In genomic region chr2:167833290-167833953, GRCm38 (mm10) we compare ENCODE assay signal across 8 mouse cellular contexts.
DNase-seq lines count a peak whose midpoint lies in the region; ATAC-seq and TF ChIP-seq lines count a peak whose summit lies in the region.

No protein-coding gene starts in this region.

- peak overlapping the region; percentile 87 for H3K27ac ChIP-seq in heart, embryonic 13.5 days (replicated peaks)
- peak overlapping the region; percentile 53; the same call in 1 of the 2 replicates for H3K27ac ChIP-seq in kidney, embryonic 14.5 days (ENCODE audit: low read depth, low read length)
- H3K27ac ChIP-seq in lung, postnatal 0 days (ENCODE audit: low read length): peak overlapping the region; percentile 94
- no peak overlapping the region for H3K27ac ChIP-seq in small intestine, adult 2 months (ENCODE audit: insufficient read depth, low read depth, low read length)
- no peak overlapping the region for H3K27ac ChIP-seq in layer of hippocampus, adult 2 months

- peak; percentile 98 for TF ChIP-seq EP300 in lung, postnatal 0 days (IDR thresholded peaks at IDR 0.05)

- H3K9me3 ChIP-seq in heart, embryonic 13.5 days: no peaks in the 10 kb centered on the region
- H3K9me3 ChIP-seq in kidney, embryonic 14.5 days (ENCODE audit: control insufficient read depth, low read length): no peaks in the 10 kb centered on the region
- H3K9me3 ChIP-seq in lung, postnatal 0 days (ENCODE audit: low read length): no peaks in the 10 kb centered on the region

- peak overlapping the region; percentile 76 for H3K9ac ChIP-seq in heart, embryonic 13.5 days
- H3K9ac ChIP-seq in kidney, embryonic 14.5 days (ENCODE audit: low read depth, low read length): no peak overlapping the region
- H3K9ac ChIP-seq in lung, postnatal 0 days (replicated peaks; ENCODE audit: low read depth): peak overlapping the region; percentile 29

- H3K27me3 ChIP-seq in heart, embryonic 13.5 days (replicated peaks): peaks cover 3% of the 10 kb centered on the region; the same call in 1 of the 2 replicates
- no peaks in the 10 kb centered on the region for H3K27me3 ChIP-seq in kidney, embryonic 14.5 days (ENCODE audit: control insufficient read depth, insufficient read depth, low read length)
- no peaks in the 10 kb centered on the region for H3K27me3 ChIP-seq in lung, postnatal 0 days (replicated peaks; ENCODE audit: insufficient read depth, low read length)
- H3K27me3 ChIP-seq in small intestine, adult 2 months (ENCODE audit: control insufficient read depth, insufficient read depth, low read length): no peaks in the 10 kb centered on the region

- no peaks in the 10 kb centered on the region for H3K36me3 ChIP-seq in heart, embryonic 13.5 days
- no peaks in the 10 kb centered on the region for H3K36me3 ChIP-seq in kidney, embryonic 14.5 days (ENCODE audit: control insufficient read depth, insufficient read depth, low read length)
- no peaks in the 10 kb centered on the region for H3K36me3 ChIP-seq in lung, postnatal 0 days (ENCODE audit: insufficient read depth, low read length)
- H3K36me3 ChIP-seq in small intestine, adult 2 months (ENCODE audit: control insufficient read depth, insufficient read depth, low read length): no peaks in the 10 kb centered on the region

- H3K4me1 ChIP-seq in heart, embryonic 13.5 days: peaks cover 64% of the 10 kb centered on the region
- peaks cover 13% of the 10 kb centered on the region for H3K4me1 ChIP-seq in kidney, embryonic 14.5 days (ENCODE audit: control insufficient read depth, insufficient read depth, low read length)
- peaks cover 37% of the 10 kb centered on the region for H3K4me1 ChIP-seq in lung, postnatal 0 days (ENCODE audit: insufficient read depth, low read depth, low read length)
- H3K4me1 ChIP-seq in small intestine, adult 2 months (ENCODE audit: control insufficient read depth, insufficient read depth, insufficient read length, low read length): peaks cover 23% of the 10 kb centered on the region

- H3K4me2 ChIP-seq in heart, embryonic 13.5 days: peak overlapping the region; percentile 59
- H3K4me2 ChIP-seq in kidney, embryonic 14.5 days (replicated peaks; ENCODE audit: low read depth, low read length): no peak overlapping the region
- peak overlapping the region; percentile 37 for H3K4me2 ChIP-seq in lung, postnatal 0 days (replicated peaks; ENCODE audit: low read depth, low read length)

- peak; percentile 86 for DNase-seq in adrenal gland, adult 8-10 months
- peak; percentile 24 for DNase-seq in embryo, embryonic 11.5 days (ENCODE audit: low read depth, low spot score)
- peak; percentile 99 for DNase-seq in lung, postnatal 0 days (ENCODE audit: low spot score)
- no peak for DNase-seq in cerebellum, adult 8-10 months
- no peak for DNase-seq in layer of hippocampus, adult 2 months (ENCODE audit: low spot score in 2 of 2)

- peak; percentile 49 for TF ChIP-seq CTCF in lung, postnatal 0 days (IDR thresholded peaks at IDR 0.05)
- peak; percentile 40; the same call in 1 of the 2 replicates for TF ChIP-seq CTCF in small intestine, adult 2 months (IDR thresholded peaks at IDR 0.05; ENCODE audit: extremely low read depth, insufficient read length, insufficient replicate concordance, low read depth, low read length)
- no peak for TF ChIP-seq CTCF in layer of hippocampus, adult 2 months (conservative IDR thresholded peaks at IDR 0.05)

- 0 out of 2 replicates have a peak overlapping the region, but pooled peaks have one; percentile 8 for H3K4me3 ChIP-seq in heart, embryonic 13.5 days
- no peak overlapping the region for H3K4me3 ChIP-seq in kidney, embryonic 14.5 days (ENCODE audit: low read length)
- H3K4me3 ChIP-seq in lung, postnatal 0 days (ENCODE audit: low read depth, low read length): 0 out of 2 replicates have a peak overlapping the region, but pooled peaks have one; percentile 10
- no peak overlapping the region for H3K4me3 ChIP-seq in small intestine, adult 2 months (ENCODE audit: low read depth, low read length)
- no peak overlapping the region for H3K4me3 ChIP-seq in layer of hippocampus, adult 2 months

- no peak for TF ChIP-seq POLR2A in small intestine, adult 2 months (IDR thresholded peaks at IDR 0.05; ENCODE audit: low read depth, low read length)

- WGBS in heart, embryonic 13.5 days: 23% methylated on average over 20 of the region's 20 CpGs
- WGBS in kidney, embryonic 14.5 days: 10% methylated on average over 18 of the region's 20 CpGs
- 8% methylated on average over 20 of the region's 20 CpGs for WGBS in lung, postnatal 0 days
- 8% methylated on average over 20 of the region's 20 CpGs for WGBS in small intestine, adult 2 months

- peak; percentile 48; the same call in 1 of the 2 replicates for ATAC-seq in heart, embryonic 13.5 days (ENCODE audit: extremely low read depth, insufficient number of reproducible peaks, low FRiP score, low TSS enrichment)
- ATAC-seq in kidney, embryonic 14.5 days (ENCODE audit: low FRiP score, low TSS enrichment): peak; percentile 33
- peak; percentile 68 for ATAC-seq in lung, postnatal 0 days

Comparison
In these comparisons a context has a peak if more than half of its experiments do, and no peak if none do; other contexts are left out.
1. DNase-seq: peak in adrenal gland, adult 8-10 months (single experiment), embryo, embryonic 11.5 days (single experiment) and lung, postnatal 0 days (single experiment); none in cerebellum, adult 8-10 months (single experiment) and layer of hippocampus, adult 2 months (0 of 2).
2. H3K27ac ChIP-seq: peak in heart, embryonic 13.5 days (single experiment), kidney, embryonic 14.5 days (single experiment) and lung, postnatal 0 days (single experiment); none in small intestine, adult 2 months (single experiment) and layer of hippocampus, adult 2 months (single experiment).
3. H3K4me3 ChIP-seq: peak in heart, embryonic 13.5 days (single experiment) and lung, postnatal 0 days (single experiment); none in kidney, embryonic 14.5 days (single experiment), small intestine, adult 2 months (single experiment) and layer of hippocampus, adult 2 months (single experiment).
4. Peak in every context shown above with its lines, with median percentiles within 50 percentile points of each other: ATAC-seq.